Mouse (Mus musculus) neural tube, embryonic 14.5 days (tissue): ENCODE data around the gene Serpinf1. TPM values are rescaled to one million over a fixed set of nuclear protein-coding genes. Genes with fewer than 3 reads are reported as not detected.
"Not testable (repeated sequence)": the region's sequence is repeated elsewhere in the genome, so short reads cannot be mapped to it uniquely, and the experiment has no call there.

Source experiments
- ATAC-seq: fragments of 200-750 bp; cut with Nextera tagmentation; 2 replicates; pipeline ENCODE4 v1.8.0; 2017; ENCODE audit warnings: low read depth, mild to moderate bottlenecking, moderate TSS enrichment, moderate library complexity
- H3K27ac ChIP-seq: fragments of 300-500 bp; sonication (generic); 2 replicates; pipeline ENCODE4 v1.5.1; 2014; ENCODE audit warnings: low read depth, mild to moderate bottlenecking, control low read depth, low read length, moderate library complexity, mixed read lengths
- H3K27me3 ChIP-seq: fragments of 300-500 bp; sonication (generic); 2 replicates; pipeline ENCODE4 v1.6.1; 2014; ENCODE audit warnings: low read length; ENCODE audit not compliant: control insufficient read depth, insufficient read depth
- H3K36me3 ChIP-seq: fragments of 300-500 bp; sonication (generic); 2 replicates; pipeline ENCODE4 v1.6.1; 2014; ENCODE audit warnings: low read length, mixed read lengths; ENCODE audit not compliant: control insufficient read depth, insufficient read depth
- H3K4me1 ChIP-seq: fragments of 300-500 bp; sonication (generic); 2 replicates; pipeline ENCODE4 v1.6.1; 2014; ENCODE audit warnings: low read length; ENCODE audit not compliant: control insufficient read depth, insufficient read depth
- H3K4me2 ChIP-seq: fragments of 300-500 bp; sonication (generic); 2 replicates; pipeline ENCODE4 v1.6.1; 2014; ENCODE audit warnings: mild to moderate bottlenecking, low read depth, low read length, control low read depth
- H3K4me3 ChIP-seq: fragments of 300-500 bp; sonication (generic); 2 replicates; pipeline ENCODE4 v1.5.1; 2014; ENCODE audit warnings: low read depth, low read length, control low read depth, mixed read lengths
- H3K9ac ChIP-seq: fragments of 300-500 bp; sonication (generic); replicated peaks from 2 replicates; pipeline ENCODE4 v1.6.1; 2014; ENCODE audit warnings: low read depth, mild to moderate bottlenecking, control low read depth, low read length, mixed read lengths
- H3K9me3 ChIP-seq: fragments of 300-500 bp; sonication (generic); 2 replicates; pipeline ENCODE4 v1.6.1; 2016; ENCODE audit warnings: low read length; ENCODE audit not compliant: control insufficient read depth
- WGBS: fragments of 180-500 bp; shearing (Covaris S2); extraction: QIAGEN DNeasy Blood & Tissue Kit; methylation state at CpG from one replicate; pipeline ENCODE4 v1.1.7; 2014; 5-methylcytosine and 5-hydroxymethylcytosine counted together
- polyA plus RNA-seq: library from polyadenylated mRNA; unstranded; fragments of >200 nt; fragmentation: Nextera tagmentation; extraction: Ambion mirVana; gene quantifications from 2 replicates; pipeline ENCODE4 v1.2.1, GENCODE M21; 2014

Gene Serpinf1
- polyA plus RNA-seq, 1 experiment from 2014 or later = 5.1 TPM

GRCm38 (mm10) chr11:75458628-75459041, 36.1 kb upstream of the Serpinf1 start:
- WGBS = 84% methylated on average over 8 of the region's 8 CpGs
- no peak overlapping the region for H3K4me2 ChIP-seq

GRCm38 (mm10) chr11:75458169-75458568, 35.7 kb upstream of the Serpinf1 start:
- Histone ChIP-seq H3K4me1 (peaks cover 29% of the 10 kb centered on the region), H3K27me3 (no peaks in the 10 kb centered on the region), H3K4me3 (no peak overlapping the region), H3K4me2 (no peak overlapping the region), H3K9ac (no peak overlapping the region), H3K27ac (no peak overlapping the region), H3K36me3 (no peaks in the 10 kb centered on the region), H3K9me3 (no peaks in the 10 kb centered on the region)
- 25% methylated on average over 3 of the region's 3 CpGs for WGBS
- ATAC-seq = no peak

More at GRCm38 (mm10) chr11:75458628-75459041, 36.1 kb upstream of the Serpinf1 start:
- Histone ChIP-seq H3K27ac (no peak overlapping the region), H3K36me3 (no peaks in the 10 kb centered on the region), H3K9ac (no peak overlapping the region), H3K9me3 (no peaks in the 10 kb centered on the region), H3K4me3 (no peak overlapping the region), H3K4me1 (peaks cover 26% of the 10 kb centered on the region), H3K27me3 (no peaks in the 10 kb centered on the region)
- no peak for ATAC-seq

GRCm38 (mm10) chr11:75456440-75456871, 34.0 kb upstream of the Serpinf1 start:
- no peak for ATAC-seq
- peaks cover 21% of the 10 kb centered on the region for H3K4me1 ChIP-seq
- no peak overlapping the region for H3K4me3 ChIP-seq
- no peaks in the 10 kb centered on the region for H3K36me3 ChIP-seq
- H3K27me3 ChIP-seq = no peaks in the 10 kb centered on the region
- H3K27ac ChIP-seq = no peak overlapping the region
- no peak overlapping the region for H3K4me2 ChIP-seq
- H3K9ac ChIP-seq = no peak overlapping the region
- no peaks in the 10 kb centered on the region for H3K9me3 ChIP-seq
- 89% methylated on average over 7 of the region's 7 CpGs for WGBS

GRCm38 (mm10) chr11:75455971-75456370, 33.5 kb upstream of the Serpinf1 start:
- 96% methylated on average over 2 of the region's 2 CpGs for WGBS
- H3K4me3 ChIP-seq, H3K4me2 ChIP-seq, ATAC-seq, H3K36me3 ChIP-seq, H3K9me3 ChIP-seq, H3K27ac ChIP-seq, H3K9ac ChIP-seq, H3K27me3 ChIP-seq: not testable (repeated sequence)
- peaks cover 21% of the 10 kb centered on the region for H3K4me1 ChIP-seq

GRCm38 (mm10) chr11:75455041-75455736, 32.7 kb upstream of the Serpinf1 start:
- Histone ChIP-seq H3K4me3 (peak overlapping the region; percentile 73), H3K36me3 (0 out of 2 replicates have a peak, but pooled peaks cover 6% of the 10 kb centered on the region), H3K4me2 (peak overlapping the region; percentile 99), H3K27ac (peak overlapping the region; percentile 52; the same call in 1 of the 2 replicates), H3K9me3 (no peaks in the 10 kb centered on the region), H3K27me3 (no peaks in the 10 kb centered on the region), H3K9ac (peak overlapping the region; percentile 72; the same call in 1 of the 2 replicates), H3K4me1 (peaks cover 19% of the 10 kb centered on the region)
- no peak for ATAC-seq
- 71% methylated on average over 10 of the region's 10 CpGs for WGBS

GRCm38 (mm10) chr11:75453991-75454930, 31.8 kb upstream of the Serpinf1 start, which contains the start of gene Wdr81:
TSS of gene Wdr81 (minus strand) at chr11:75454717.
- Histone ChIP-seq H3K36me3 (0 out of 2 replicates have a peak, but pooled peaks cover 6% of the 10 kb centered on the region), H3K4me1 (peaks cover 13% of the 10 kb centered on the region), H3K9ac (peak within 1 kb of the TSS; percentile 72), H3K4me2 (peak within 1 kb of the TSS; percentile 99), H3K4me3 (peak within 1 kb of the TSS; percentile 73), H3K9me3 (no peaks in the 10 kb centered on the region), H3K27ac (peak within 1 kb of the TSS; percentile 52; the same call in 1 of the 2 replicates), H3K27me3 (no peaks in the 10 kb centered on the region)
- peak; percentile 94 for ATAC-seq
- 2% methylated on average over 56 of the region's 56 CpGs for WGBS

- no peak overlapping the region for H3K4me2 ChIP-seq
- H3K27me3 ChIP-seq = no peaks in the 10 kb centered on the region
- H3K9ac ChIP-seq = peak overlapping the region; percentile 12; the same call in 1 of the 2 replicates
- no peaks in the 10 kb centered on the region for H3K9me3 ChIP-seq
- no peak for ATAC-seq
- peaks cover 11% of the 10 kb centered on the region for H3K36me3 ChIP-seq
- peaks cover 13% of the 10 kb centered on the region for H3K4me1 ChIP-seq
- no peak overlapping the region for H3K27ac ChIP-seq
- WGBS = 95% methylated on average over 31 of the region's 31 CpGs
- no peak overlapping the region for H3K4me3 ChIP-seq
Observed at GRCm38 (mm10) chr11:75452812-75453557, 30.5 kb upstream of the Serpinf1 start.

- 92% methylated on average over 8 of the region's 8 CpGs for WGBS
- Histone ChIP-seq H3K9me3 (no peaks in the 10 kb centered on the region), H3K36me3 (peaks cover 21% of the 10 kb centered on the region), H3K27me3 (no peaks in the 10 kb centered on the region), H3K4me2 (no peak overlapping the region), H3K4me3 (no peak overlapping the region), H3K9ac (no peak overlapping the region), H3K4me1 (peaks cover 13% of the 10 kb centered on the region), H3K27ac (no peak overlapping the region)
- ATAC-seq = no peak
Observed at GRCm38 (mm10) chr11:75452081-75452480, 29.6 kb upstream of the Serpinf1 start.
